Mouse (Mus musculus) forebrain, embryonic 11.5 days (tissue): Measurements from ENCODE around the gene Fbp2. TPM values are rescaled to one million over a fixed set of nuclear protein-coding genes. Genes with fewer than 3 reads are reported as not detected.
"Not testable (repeated sequence)": the region's sequence is repeated elsewhere in the genome, so short reads cannot be mapped to it uniquely, and the experiment has no call there.

Source experiments
- ATAC-seq: fragments of 200-750 bp; cut with Nextera tagmentation; replicated peaks from 2 replicates; pipeline ENCODE4 v1.8.0; 2017; ENCODE audit warnings: moderate TSS enrichment; ENCODE audit not compliant: low FRiP score
- DNase-seq: peaks from one replicate; pipeline ENCODE4 v3.0.0-alpha.2; 2017; ENCODE audit warnings: low spot score
- H3K27ac ChIP-seq: fragments of 300-500 bp; sonication (generic); 2 replicates; pipeline ENCODE4 v1.5.1; 2014; ENCODE audit warnings: low read depth, low read length
- H3K27me3 ChIP-seq: fragments of 300-500 bp; sonication (generic); 2 replicates; pipeline ENCODE4 v1.6.1; 2014; ENCODE audit warnings: mild to moderate bottlenecking, low read length, mixed read lengths; ENCODE audit not compliant: control insufficient read depth, insufficient read depth
- H3K36me3 ChIP-seq: fragments of 300-500 bp; sonication (generic); 2 replicates; pipeline ENCODE4 v1.6.1; 2014; ENCODE audit warnings: mild to moderate bottlenecking, low read length, moderate library complexity, mixed read lengths; ENCODE audit not compliant: control insufficient read depth, insufficient read depth
- H3K4me1 ChIP-seq: fragments of 300-500 bp; sonication (generic); replicated peaks from 2 replicates; pipeline ENCODE4 v1.6.1; 2014; ENCODE audit warnings: low read length, mixed read lengths; ENCODE audit not compliant: control insufficient read depth, insufficient read depth
- H3K4me2 ChIP-seq: fragments of 300-500 bp; sonication (generic); 2 replicates; pipeline ENCODE4 v1.6.1; 2014; ENCODE audit warnings: low read depth, mild to moderate bottlenecking, low read length, moderate library complexity, mixed read lengths; ENCODE audit not compliant: severe bottlenecking
- H3K4me3 ChIP-seq: fragments of 300-500 bp; sonication (generic); 2 replicates; pipeline ENCODE4 v1.5.1; 2014; ENCODE audit warnings: low read depth, low read length
- H3K9ac ChIP-seq: fragments of 300-500 bp; sonication (generic); 2 replicates; pipeline ENCODE4 v1.6.1; 2014; ENCODE audit warnings: low read length
- H3K9me3 ChIP-seq: fragments of 300-500 bp; sonication (generic); 2 replicates; pipeline ENCODE4 v1.6.1; 2016; ENCODE audit warnings: low read length, mixed read lengths; ENCODE audit not compliant: control insufficient read depth
- WGBS: fragments of 180-500 bp; shearing (Covaris S2); extraction: QIAGEN DNeasy Blood & Tissue Kit; methylation state at CpG from one replicate; pipeline ENCODE4 v1.1.7; 2014; 5-methylcytosine and 5-hydroxymethylcytosine counted together
- polyA plus RNA-seq: library from polyadenylated mRNA; unstranded; fragments of >200 nt; fragmentation: Nextera tagmentation; extraction: Ambion mirVana; gene quantifications from 2 replicates; pipeline ENCODE4 v1.2.1, GENCODE M21; 2014

Gene Fbp2
- polyA plus RNA-seq, 1 experiment from 2014 or later: not detected

DNA sequence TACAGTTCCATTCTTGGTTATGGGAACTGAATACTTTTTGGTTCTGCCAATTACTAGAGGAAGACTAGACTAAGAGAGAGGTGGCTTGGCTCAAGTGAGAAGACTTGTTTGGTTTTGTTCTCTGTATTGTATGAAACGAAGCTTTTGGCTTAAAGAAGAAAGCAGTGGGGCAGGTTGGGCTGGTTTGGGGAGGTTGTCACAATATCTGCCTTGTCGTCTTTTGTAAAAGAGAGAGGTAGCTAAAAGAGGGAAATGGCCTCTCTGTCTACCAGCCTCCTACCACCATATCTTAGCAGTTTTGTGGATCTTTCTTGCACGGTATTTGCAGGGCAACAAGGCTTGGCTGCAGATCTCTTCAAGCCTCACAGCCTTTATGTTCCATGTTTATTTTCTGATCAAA, 14.0 kb upstream of the Fbp2 start:
- 73% methylated on average over 3 of the region's 3 CpGs for WGBS
- Histone ChIP-seq H3K9ac (no peak overlapping the region), H3K27me3 (no peaks in the 10 kb centered on the region), H3K27ac (no peak overlapping the region), H3K4me3 (no peak overlapping the region), H3K4me1 (no peaks in the 10 kb centered on the region), H3K9me3 (no peaks in the 10 kb centered on the region), H3K36me3 (no peaks in the 10 kb centered on the region), H3K4me2 (no peak overlapping the region)
- ATAC-seq: no peak
- no peak for DNase-seq

DNA sequence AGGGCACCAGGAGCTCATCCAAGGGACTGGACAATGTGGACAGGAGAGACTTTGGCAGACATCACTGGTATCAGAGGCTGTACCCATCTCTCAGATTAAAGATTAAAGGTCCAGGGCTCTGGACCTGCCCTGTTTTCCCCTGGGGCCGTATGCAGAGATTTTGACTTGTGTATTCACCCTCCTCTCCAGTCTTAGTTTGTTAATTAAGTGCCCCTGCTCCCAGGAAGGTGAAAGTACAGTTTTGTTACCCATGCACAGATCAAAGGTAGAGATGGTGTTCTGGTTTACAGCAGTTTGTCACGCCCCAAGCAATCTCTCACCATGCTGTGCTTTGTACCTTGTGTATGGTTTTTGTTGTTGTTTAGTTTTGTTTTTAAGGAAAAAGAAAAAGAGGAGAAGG, 12.4 kb upstream of the Fbp2 start:
- H3K4me1 ChIP-seq: no peaks in the 10 kb centered on the region

DNA sequence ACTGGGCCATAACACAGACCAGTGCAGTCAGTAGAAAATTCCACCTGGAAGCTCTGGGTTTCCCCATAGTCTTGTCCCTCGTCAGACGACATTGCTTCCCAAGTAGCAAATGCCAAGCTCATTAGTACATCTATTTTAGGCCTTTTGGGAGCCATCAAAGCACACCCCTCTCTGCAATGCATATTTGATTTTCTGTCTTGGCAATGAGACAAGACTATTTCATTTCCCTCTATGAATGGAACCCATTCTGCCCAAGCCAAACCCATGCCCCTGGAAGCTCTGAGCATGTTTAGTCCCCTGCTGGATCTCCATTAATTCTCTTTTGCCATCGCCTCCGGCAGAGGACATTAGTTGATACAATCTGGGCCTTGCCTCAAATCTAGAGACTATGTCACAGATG, 8.6 kb upstream of the Fbp2 start:
- 86% methylated on average over 4 of the region's 4 CpGs for WGBS

More for the DNA sequence above, 12.4 kb upstream of the Fbp2 start:
- no peak overlapping the region for H3K9ac ChIP-seq
- no peak overlapping the region for H3K27ac ChIP-seq
- no peak overlapping the region for H3K4me2 ChIP-seq
- ATAC-seq (no peak), DNase-seq (no peak)
- H3K9me3 ChIP-seq: no peaks in the 10 kb centered on the region
- no peak overlapping the region for H3K4me3 ChIP-seq
- no peaks in the 10 kb centered on the region for H3K27me3 ChIP-seq
- no peaks in the 10 kb centered on the region for H3K36me3 ChIP-seq
- 78% methylated on average over 2 of the region's 2 CpGs for WGBS

DNA sequence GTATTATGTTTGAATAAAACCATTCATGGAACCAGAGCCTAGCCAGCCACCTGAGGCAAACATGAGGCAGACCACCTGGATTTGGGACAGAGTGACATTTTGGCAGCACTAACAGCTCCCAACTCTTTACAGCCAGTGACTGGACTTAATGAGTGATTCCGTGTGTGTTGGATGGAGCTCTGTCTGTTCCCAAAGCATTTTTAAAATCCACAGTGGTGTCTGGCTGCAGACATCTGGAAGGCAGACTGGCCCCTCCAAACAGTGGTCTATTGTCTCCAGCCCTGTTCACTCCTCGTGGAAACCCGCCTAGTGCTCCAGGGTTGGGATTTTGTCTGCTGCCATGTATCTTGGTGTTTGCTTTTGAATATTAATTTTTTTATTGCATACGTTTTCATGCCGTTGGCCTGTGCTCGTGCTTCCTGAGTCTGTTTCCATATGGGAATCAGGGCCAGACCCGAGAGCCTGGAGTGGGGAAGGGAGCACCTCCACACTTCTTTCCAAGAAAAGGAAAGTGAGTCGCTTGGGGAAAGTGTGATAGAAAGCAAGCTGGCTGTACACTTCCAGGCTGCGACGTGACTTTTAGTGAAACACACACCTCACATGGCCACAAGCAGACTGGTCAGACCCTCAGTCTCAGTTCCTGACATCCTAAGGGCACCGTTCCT, 7.6 kb upstream of the Fbp2 start:
- Histone ChIP-seq H3K4me2 (no peak overlapping the region), H3K9ac (no peak overlapping the region), H3K4me1 (no peaks in the 10 kb centered on the region), H3K36me3 (no peaks in the 10 kb centered on the region), H3K27me3 (no peaks in the 10 kb centered on the region), H3K27ac (no peak overlapping the region), H3K4me3 (no peak overlapping the region), H3K9me3 (no peaks in the 10 kb centered on the region)
- ATAC-seq (no peak), DNase-seq (no peak)
- 75% methylated on average over 11 of the region's 11 CpGs for WGBS

More for the DNA sequence above, 8.6 kb upstream of the Fbp2 start:
- no peaks in the 10 kb centered on the region for H3K9me3 ChIP-seq
- no peak overlapping the region for H3K4me3 ChIP-seq
- H3K27ac ChIP-seq: no peak overlapping the region
- H3K27me3 ChIP-seq: no peaks in the 10 kb centered on the region
- H3K9ac ChIP-seq: no peak overlapping the region
- ATAC-seq: no peak
- H3K4me2 ChIP-seq: no peak overlapping the region
- H3K4me1 ChIP-seq: no peaks in the 10 kb centered on the region
- H3K36me3 ChIP-seq: no peaks in the 10 kb centered on the region
- DNase-seq: no peak

DNA sequence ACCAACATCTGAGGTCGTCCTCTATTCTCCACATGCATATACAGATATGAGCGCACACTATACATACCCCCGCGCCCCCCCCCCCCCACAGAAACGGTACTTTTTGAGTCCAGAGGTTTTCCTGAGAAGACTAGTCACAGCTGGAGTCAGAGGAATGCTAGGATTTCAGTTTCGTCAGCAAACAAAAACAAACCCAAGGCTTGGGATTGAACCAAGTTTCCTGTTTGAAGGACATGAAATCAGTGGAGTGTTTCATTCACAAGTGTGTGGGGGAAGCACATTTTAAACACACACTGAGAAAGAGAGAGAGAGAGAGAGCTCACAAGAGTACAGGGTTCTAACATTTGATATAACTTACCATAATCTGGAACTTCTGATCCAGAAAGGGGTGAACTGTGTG, 5.5 kb upstream of the Fbp2 start:
- no peak for ATAC-seq
- H3K36me3 ChIP-seq: no peaks in the 10 kb centered on the region
- no peak for DNase-seq
- WGBS: 80% methylated on average over 6 of the region's 6 CpGs
- H3K27me3 ChIP-seq: no peaks in the 10 kb centered on the region
- H3K4me3 ChIP-seq: no peak overlapping the region
- no peak overlapping the region for H3K27ac ChIP-seq
- no peaks in the 10 kb centered on the region for H3K4me1 ChIP-seq
- no peak overlapping the region for H3K4me2 ChIP-seq
- H3K9ac ChIP-seq: no peak overlapping the region
- H3K9me3 ChIP-seq: no peaks in the 10 kb centered on the region

DNA sequence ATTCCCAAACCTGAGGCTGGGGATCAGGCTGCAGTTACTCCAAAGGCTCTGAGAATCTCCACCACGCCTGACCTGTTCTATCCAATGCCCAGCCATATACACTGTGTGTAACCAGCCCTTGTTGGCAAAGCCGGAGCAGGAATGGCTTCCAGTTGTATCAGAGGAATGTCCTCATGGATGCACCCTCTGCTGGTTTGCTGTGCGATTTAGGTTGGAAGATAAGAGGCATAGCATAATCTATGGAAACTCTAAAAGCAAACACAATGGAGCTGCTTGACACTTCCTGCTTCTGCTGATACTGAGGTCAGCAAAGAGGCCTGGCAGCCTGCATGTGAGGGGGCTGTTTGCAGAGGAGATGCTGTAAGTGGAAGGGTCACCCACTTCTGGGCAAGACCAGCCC, 4.7 kb upstream of the Fbp2 start:
- no peaks in the 10 kb centered on the region for H3K36me3 ChIP-seq
- H3K9me3 ChIP-seq: no peaks in the 10 kb centered on the region

DNA sequence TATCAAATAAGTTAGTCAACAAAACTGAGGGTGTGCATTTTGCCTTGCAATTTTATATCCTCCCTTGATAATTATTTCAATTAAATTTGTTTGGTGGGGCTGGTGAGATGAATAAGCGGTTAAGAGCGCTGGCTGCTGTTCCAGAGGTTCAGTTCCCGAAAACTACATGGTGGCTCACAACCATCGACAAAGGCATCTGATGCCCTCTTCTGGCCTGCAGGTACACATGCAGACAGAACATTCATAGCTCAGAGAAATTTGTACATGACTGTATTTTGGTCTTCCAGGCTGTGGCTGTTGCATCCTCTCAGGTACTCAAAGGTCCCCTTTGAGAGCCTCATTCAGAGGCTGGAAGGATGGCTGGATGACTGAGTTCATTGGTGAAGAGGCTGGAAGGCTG, 1.8 kb upstream of the Fbp2 start:
- Histone ChIP-seq H3K9me3 (no peaks in the 10 kb centered on the region), H3K36me3 (no peaks in the 10 kb centered on the region), H3K4me3 (no peak overlapping the region), H3K27ac (no peak overlapping the region), H3K27me3 (no peaks in the 10 kb centered on the region), H3K9ac (no peak overlapping the region), H3K4me1 (no peaks in the 10 kb centered on the region), H3K4me2 (no peak overlapping the region)
- no peak for ATAC-seq
- WGBS: 93% methylated on average over 4 of the region's 4 CpGs
- DNase-seq: no peak

More for the DNA sequence above, 4.7 kb upstream of the Fbp2 start:
- Histone ChIP-seq H3K9ac (no peak overlapping the region), H3K4me3 (no peak overlapping the region), H3K4me1 (no peaks in the 10 kb centered on the region), H3K27me3 (no peaks in the 10 kb centered on the region), H3K4me2 (no peak overlapping the region), H3K27ac (no peak overlapping the region)
- no peak for ATAC-seq
- DNase-seq: no peak
- 86% methylated on average over 3 of the region's 3 CpGs for WGBS

DNA sequence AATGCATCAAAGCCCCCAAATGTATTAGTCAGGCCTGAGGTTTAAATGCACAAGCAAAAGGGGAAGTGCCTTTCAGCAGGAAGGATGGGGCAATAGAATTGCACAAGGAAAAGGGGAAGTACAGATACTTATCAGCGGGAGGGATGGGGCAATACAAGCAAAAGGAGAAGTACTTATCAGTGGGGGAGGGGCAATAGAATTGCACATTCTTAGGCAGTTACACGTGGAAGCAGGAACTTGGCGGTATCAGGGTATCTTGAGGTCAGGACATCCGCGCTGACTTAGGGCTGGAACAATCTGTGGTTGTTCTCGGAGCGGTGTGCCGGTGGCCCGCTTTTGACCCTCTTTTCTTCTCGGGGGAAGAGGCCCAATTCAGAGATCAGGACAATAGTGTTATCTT, 1.0 kb upstream of the Fbp2 start:
- H3K9ac ChIP-seq, H3K4me2 ChIP-seq, H3K27me3 ChIP-seq, H3K4me1 ChIP-seq, H3K27ac ChIP-seq, H3K4me3 ChIP-seq, DNase-seq, H3K9me3 ChIP-seq, ATAC-seq, H3K36me3 ChIP-seq: not testable (repeated sequence)
- WGBS: 90% methylated on average over 10 of the region's 10 CpGs

DNA sequence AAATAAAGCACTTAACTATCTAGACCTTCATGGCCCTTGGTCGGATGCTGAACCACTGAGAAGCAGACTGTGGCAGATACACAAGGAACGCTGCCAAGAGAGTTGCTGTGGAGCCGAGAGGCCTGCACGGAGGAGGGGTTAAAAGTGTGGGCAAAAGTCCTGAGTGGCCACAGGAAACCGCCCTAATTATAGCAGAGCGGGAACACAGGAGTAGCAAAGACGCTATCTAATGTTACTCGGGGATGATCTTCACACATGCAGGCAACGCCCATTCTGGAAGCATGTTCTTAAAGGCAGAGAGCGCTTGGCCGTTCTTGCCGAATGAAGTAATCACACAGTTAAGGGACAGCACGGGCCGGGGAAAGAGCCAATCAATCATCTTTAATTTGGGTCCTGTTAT, 1.4 kb downstream of the Fbp2 start:
- Histone ChIP-seq H3K4me1 (no peaks in the 10 kb centered on the region), H3K9ac (no peak overlapping the region), H3K27me3 (no peaks in the 10 kb centered on the region), H3K27ac (no peak overlapping the region), H3K36me3 (no peaks in the 10 kb centered on the region), H3K4me2 (no peak overlapping the region), H3K9me3 (no peaks in the 10 kb centered on the region), H3K4me3 (no peak overlapping the region)
- ATAC-seq (no peak), DNase-seq (no peak)
- WGBS: 88% methylated on average over 14 of the region's 14 CpGs
